Mouse (Mus musculus) kidney, adult 2 months (tissue): ENCODE data around the gene Zdhhc25. TPM values are rescaled to one million over a fixed set of nuclear protein-coding genes. Genes with fewer than 3 reads are reported as not detected.
A peak's percentile ranks its signal among the peaks of the same experiment; 100 is the strongest.

Experiments
- DNase-seq: peaks from one replicate; pipeline ENCODE4 v3.0.0; 2021
- H3K27ac ChIP-seq: fragments of 200-500 bp; 2 replicates; pipeline ENCODE4 v1.5.1; 2012; ENCODE audit warnings: low read depth, low read length, control low read depth, inconsistent platforms; ENCODE audit not compliant: insufficient read depth
- H3K27me3 ChIP-seq: fragments of 200-500 bp; replicated peaks from 2 replicates; pipeline ENCODE4 v1.6.1; 2012; ENCODE audit warnings: mild to moderate bottlenecking, moderate library complexity, low read length, inconsistent platforms; ENCODE audit not compliant: control insufficient read depth, insufficient read depth
- H3K36me3 ChIP-seq: fragments of 200-500 bp; 2 replicates; pipeline ENCODE4 v1.6.1; 2012; ENCODE audit warnings: mild to moderate bottlenecking, moderate library complexity, low read length, inconsistent platforms; ENCODE audit not compliant: control insufficient read depth, insufficient read depth
- H3K4me1 ChIP-seq: fragments of 200-500 bp; 2 replicates; pipeline ENCODE4 v1.6.1; 2011; ENCODE audit warnings: low read length; ENCODE audit not compliant: control insufficient read depth, insufficient read depth
- H3K4me3 ChIP-seq: fragments of 200-500 bp; 2 replicates; pipeline ENCODE4 v1.5.1; 2011; ENCODE audit warnings: mild to moderate bottlenecking, low read depth, low read length, control low read depth; ENCODE audit not compliant: insufficient read depth
- CTCF ChIP-seq: fragments of 200-500 bp; conservative IDR thresholded peaks from 2 replicates; pipeline ENCODE4 v1.5.1; 2011; ENCODE audit warnings: low read depth, mild to moderate bottlenecking, control low read depth, low read length, moderate library complexity, mixed read lengths; ENCODE audit not compliant: insufficient read depth, insufficient read length
- POLR2A ChIP-seq: fragments of 200-500 bp; IDR thresholded peaks from one replicate; pipeline ENCODE4 v1.6.1; 2011; ENCODE audit warnings: low read depth, low read length, control low read depth
- WGBS: fragments of 180-500 bp; shearing (Covaris S2); methylation state at CpG from one replicate; pipeline ENCODE4 v1.1.7; 2018; 5-methylcytosine and 5-hydroxymethylcytosine counted together
- polyA plus RNA-seq: library from polyadenylated mRNA; depleted of rRNA; stranded (reverse); fragments of >200 nt; gene quantifications from 2 replicates; pipeline ENCODE4 v1.2.3, GENCODE M21; 2012; rRNA removed

The Zdhhc25 gene
- polyA plus RNA-seq: not detected in 2 replicates

DNA sequence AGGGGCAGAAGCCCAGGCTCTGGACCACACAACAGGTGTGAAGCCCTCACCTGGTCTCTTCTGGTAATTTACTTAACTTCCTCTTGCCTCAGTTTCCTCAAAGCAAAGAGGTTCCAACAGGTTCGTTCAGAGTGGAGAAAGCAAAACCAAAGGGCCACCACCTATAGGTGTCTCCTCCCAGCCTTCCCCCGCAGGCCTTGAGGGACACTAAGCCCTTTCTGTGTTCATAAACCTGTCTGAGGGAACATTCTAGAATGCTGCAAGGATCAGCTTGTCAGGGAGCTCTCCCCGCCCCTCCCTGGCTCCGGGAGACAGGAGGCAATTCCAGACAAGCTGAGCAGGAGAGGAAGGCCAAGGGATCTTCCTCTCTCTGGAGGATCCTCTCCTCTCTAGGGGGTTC, at the start of gene Zdhhc25:
Gene Zdhhc25 (plus strand): TSS at position 301 of the 400 bp plus-strand sequence.
- Histone ChIP-seq H3K4me1 (no peaks in the 10 kb centered on the region), H3K27ac (no peak within 1 kb of the TSS), H3K36me3 (no peaks in the 10 kb centered on the region), H3K27me3 (no peaks in the 10 kb centered on the region), H3K4me3 (no peak within 1 kb of the TSS)
- no peak for TF ChIP-seq CTCF
- no peak for TF ChIP-seq POLR2A
- WGBS: 91% methylated on average over 4 of the region's 4 CpGs
- DNase-seq: no peak

DNA sequence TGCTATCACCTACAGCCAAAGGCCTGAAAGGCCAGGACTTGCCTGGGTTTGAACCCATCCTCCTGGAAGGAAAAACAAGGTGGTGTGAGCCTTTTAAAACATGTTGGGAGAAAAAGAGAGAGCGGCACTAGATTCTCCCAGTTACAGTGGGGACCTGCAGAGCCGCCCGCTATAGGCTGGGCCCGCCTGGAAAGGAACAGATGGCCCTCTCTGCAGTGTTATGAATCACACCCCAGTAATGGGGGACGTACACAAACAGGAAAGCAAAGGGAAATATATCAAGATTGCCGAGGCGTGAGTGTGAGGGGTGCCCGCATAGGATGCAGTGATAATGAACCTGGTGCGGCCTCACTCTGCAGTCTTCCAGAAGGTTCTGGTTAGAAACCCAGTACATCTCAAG, 47.2 kb upstream of the Zdhhc25 start:
- Histone ChIP-seq H3K4me1 (no peaks in the 10 kb centered on the region), H3K36me3 (no peaks in the 10 kb centered on the region), H3K27ac (no peak overlapping the region), H3K4me3 (no peak overlapping the region), H3K27me3 (no peaks in the 10 kb centered on the region)
- WGBS: 81% methylated on average over 9 of the region's 9 CpGs
- DNase-seq: no peak
- TF ChIP-seq POLR2A (no peak), CTCF (no peak)

DNA sequence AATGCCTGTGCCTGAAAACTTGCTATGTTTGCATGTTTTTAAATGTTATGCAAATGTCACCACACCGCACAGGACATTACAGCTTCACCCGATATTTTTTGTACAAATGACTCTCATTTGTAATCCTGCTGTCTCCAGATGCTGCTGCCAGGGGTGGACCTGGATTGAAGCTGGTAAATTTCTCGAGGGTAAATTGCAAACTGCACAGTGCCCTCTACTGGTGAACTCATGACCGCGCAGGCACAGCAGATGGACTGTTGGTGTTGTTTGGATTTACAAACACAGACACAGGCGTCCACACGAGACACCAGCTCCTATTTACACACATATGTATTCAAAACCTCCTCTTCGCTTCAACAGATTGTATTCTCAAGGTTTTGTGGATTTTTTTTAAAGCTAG, 44.6 kb upstream of the Zdhhc25 start:
- 15% methylated on average over 8 of the region's 8 CpGs for WGBS
- peak; percentile 22 for DNase-seq
- no peaks in the 10 kb centered on the region for H3K27me3 ChIP-seq
- H3K36me3 ChIP-seq: no peaks in the 10 kb centered on the region
- H3K27ac ChIP-seq: no peak overlapping the region
- H3K4me3 ChIP-seq: no peak overlapping the region
- H3K4me1 ChIP-seq: no peaks in the 10 kb centered on the region
- peak; percentile 83 for TF ChIP-seq CTCF
- no peak for TF ChIP-seq POLR2A

GRCm38 (mm10) chr15:88560637-88561036, 39.5 kb upstream of the Zdhhc25 start:
- Histone ChIP-seq H3K36me3 (no peaks in the 10 kb centered on the region), H3K27ac (no peak overlapping the region), H3K4me1 (no peaks in the 10 kb centered on the region), H3K4me3 (no peak overlapping the region), H3K27me3 (no peaks in the 10 kb centered on the region)
- no peak for DNase-seq
- TF ChIP-seq POLR2A (no peak), CTCF (no peak)
- 70% methylated on average over 6 of the region's 6 CpGs for WGBS

DNA sequence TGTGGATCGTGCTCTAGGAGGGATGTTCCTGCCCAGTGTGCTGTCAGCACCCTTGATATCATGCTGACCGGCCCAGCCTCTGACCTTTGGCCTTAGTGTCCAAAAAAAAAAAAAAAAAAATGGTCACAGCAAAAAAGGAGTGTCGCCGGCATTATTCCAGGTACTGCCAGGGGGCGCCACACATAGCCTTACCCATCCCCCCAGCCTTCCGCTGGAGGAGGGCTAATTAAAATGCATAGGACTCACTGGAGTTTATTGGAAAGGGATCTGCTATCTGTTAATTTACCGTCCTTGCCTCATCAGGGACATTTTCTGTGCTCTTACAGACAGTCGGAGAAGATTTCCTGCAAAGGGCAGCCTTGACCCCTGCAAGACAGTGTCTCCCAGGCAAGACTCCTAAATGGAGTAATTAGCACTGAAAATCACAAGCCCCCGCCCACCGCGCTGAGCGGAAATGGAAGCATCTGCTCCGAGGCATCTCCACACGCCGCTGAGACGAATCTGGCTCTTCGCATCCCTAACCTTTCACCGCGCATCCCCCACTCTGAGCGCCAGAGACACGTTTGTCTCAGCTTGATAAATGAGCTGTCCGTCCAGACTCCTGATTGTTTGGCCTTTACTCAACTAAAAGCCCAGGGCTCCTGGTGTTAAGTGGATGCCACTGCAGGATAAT, 38.9 kb upstream of the Zdhhc25 start:
- WGBS: 5% methylated on average over 22 of the region's 22 CpGs
- H3K4me1 ChIP-seq: no peaks in the 10 kb centered on the region
- no peak for DNase-seq

DNA sequence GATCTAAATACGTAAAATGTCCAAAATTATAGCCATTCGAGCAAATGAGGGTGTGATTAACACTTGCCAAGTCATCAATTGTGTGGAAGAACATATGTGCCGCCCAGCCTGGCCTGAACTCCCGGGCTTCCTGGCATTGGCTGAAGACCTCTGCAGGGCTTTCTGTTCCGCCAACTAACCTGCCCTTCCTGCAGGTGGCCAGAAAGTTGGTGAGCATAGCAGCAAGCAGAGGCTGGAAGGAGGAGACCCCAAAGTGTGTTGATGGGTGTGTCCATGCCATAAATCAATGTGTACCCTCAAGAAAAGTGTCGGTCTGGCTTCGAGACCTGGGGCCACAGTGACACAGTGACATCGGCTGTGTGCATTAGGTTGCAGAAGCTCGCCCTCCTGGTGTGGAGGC, 34.8 kb upstream of the Zdhhc25 start:
- Histone ChIP-seq H3K27ac (no peak overlapping the region), H3K36me3 (no peaks in the 10 kb centered on the region), H3K27me3 (no peaks in the 10 kb centered on the region), H3K4me3 (no peak overlapping the region), H3K4me1 (no peaks in the 10 kb centered on the region)
- DNase-seq: no peak
- TF ChIP-seq CTCF: no peak
- no peak for TF ChIP-seq POLR2A
- WGBS: 75% methylated on average over 9 of the region's 9 CpGs

More for the DNA sequence above, 38.9 kb upstream of the Zdhhc25 start:
- H3K36me3 ChIP-seq: no peaks in the 10 kb centered on the region
- H3K27me3 ChIP-seq: no peaks in the 10 kb centered on the region
- no peak for TF ChIP-seq POLR2A
- TF ChIP-seq CTCF: no peak
- no peak overlapping the region for H3K4me3 ChIP-seq
- H3K27ac ChIP-seq: no peak overlapping the region

DNA sequence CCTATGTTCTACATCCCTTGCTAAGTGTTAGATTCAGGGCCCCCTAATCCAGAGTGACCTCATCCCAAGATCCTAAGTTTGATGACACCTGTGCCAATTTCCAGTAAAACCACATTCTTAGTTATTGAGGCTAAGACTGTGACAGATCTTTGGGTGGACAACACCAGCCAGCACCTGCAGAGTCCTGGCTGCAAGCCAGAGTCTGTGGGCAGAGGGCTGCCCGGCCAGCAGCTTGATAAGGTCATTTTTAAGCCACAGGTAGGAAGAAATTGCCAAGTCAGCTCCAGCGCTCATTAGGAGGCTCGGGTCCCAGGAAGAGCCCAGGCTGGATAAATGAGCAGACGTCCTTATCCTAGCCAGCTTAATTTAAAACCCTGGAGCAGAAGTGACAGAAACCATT, 34.3 kb upstream of the Zdhhc25 start:
- Histone ChIP-seq H3K27me3 (no peaks in the 10 kb centered on the region), H3K27ac (no peak overlapping the region), H3K36me3 (no peaks in the 10 kb centered on the region), H3K4me1 (no peaks in the 10 kb centered on the region), H3K4me3 (no peak overlapping the region)
- no peak for DNase-seq
- TF ChIP-seq CTCF (no peak), POLR2A (no peak)
- WGBS: 53% methylated on average over 4 of the region's 4 CpGs
